Mouse (Mus musculus): Measurements from ENCODE around the gene Vmn1r111.
"Not testable (repeated sequence)": the region's sequence is repeated elsewhere in the genome, so short reads cannot be mapped to it uniquely, and the experiment has no call there.

GRCm38 (mm10) chr7:20730524-20730923 lies 27.5 kb upstream of the Vmn1r111 start, which contains the start of gene Gm10668:
- not testable (repeated sequence) for TF ChIP-seq POLR2A (IDR thresholded peaks at IDR 0.05; ENCODE audit: insufficient read depth, low read length); CTCF (IDR thresholded peaks at IDR 0.05; ENCODE audit: low read depth, low read length)

Data from ES-Bruce4 (cell line).